Mouse (Mus musculus) cerebellum, adult 2 months (tissue): ENCODE measurements around the gene Tmem11. TPM values are rescaled to one million over a fixed set of nuclear protein-coding genes. Genes with fewer than 3 reads are reported as not detected.
"Not testable (repeated sequence)": the region's sequence is repeated elsewhere in the genome, so short reads cannot be mapped to it uniquely, and the experiment has no call there.

Source experiments
- DNase-seq, 2 experiments: peaks; one replicate each; pipeline ENCODE4 v3.0.0; 2021
- H3K27ac ChIP-seq: fragments of 200-500 bp; 2 replicates; pipeline ENCODE4 v1.5.1; 2012; ENCODE audit warnings: low read length, control low read depth, inconsistent platforms; ENCODE audit not compliant: insufficient read depth
- H3K27me3 ChIP-seq: fragments of 200-500 bp; 2 replicates; pipeline ENCODE4 v1.6.1; 2012; ENCODE audit warnings: inconsistent platforms, mild to moderate bottlenecking, low read length, moderate library complexity; ENCODE audit not compliant: control insufficient read depth, insufficient read depth
- H3K4me1 ChIP-seq: fragments of 200-500 bp; 2 replicates; pipeline ENCODE4 v1.6.1; 2011; ENCODE audit warnings: low read length; ENCODE audit not compliant: control insufficient read depth, insufficient read depth
- H3K4me3 ChIP-seq: fragments of 200-500 bp; replicated peaks from 2 replicates; pipeline ENCODE3; 2011; ENCODE audit warnings: mild to moderate bottlenecking, low read depth, low read length, control low read depth; ENCODE audit not compliant: insufficient read depth
- CTCF ChIP-seq: fragments of 200-500 bp; IDR thresholded peaks from 2 replicates; pipeline ENCODE4 v1.5.1; 2011; ENCODE audit warnings: low read depth, mild to moderate bottlenecking, control low read depth, low read length, moderate library complexity, borderline replicate concordance; ENCODE audit not compliant: insufficient read depth
- POLR2A ChIP-seq: fragments of 200-500 bp; IDR thresholded peaks from 2 replicates; pipeline ENCODE4 v1.6.1; 2011; ENCODE audit warnings: low read length, control low read depth, borderline replicate concordance; ENCODE audit not compliant: insufficient read depth
- WGBS: fragments of 180-500 bp; shearing (Covaris S2); methylation state at CpG from one replicate; pipeline ENCODE4 v1.1.7; 2018; 5-methylcytosine and 5-hydroxymethylcytosine counted together
- polyA plus RNA-seq: library from polyadenylated mRNA; depleted of rRNA; stranded (reverse); fragments of >200 nt; gene quantifications from 2 replicates; pipeline ENCODE4 v1.2.3, GENCODE M21; 2012

The Tmem11 gene
- polyA plus RNA-seq, 1 experiment, result 62.7 TPM

GRCm38 (mm10) chr11:60903661-60904061 lies 24.6 kb upstream of the Tmem11 start:
- Histone ChIP-seq H3K27me3 (no peaks in the 10 kb centered on the region), H3K4me3 (no peak overlapping the region), H3K4me1 (peaks cover 35% of the 10 kb centered on the region), H3K27ac (no peak overlapping the region)
- DNase-seq, result peak; percentile 55 to 66
- TF ChIP-seq CTCF (no peak), POLR2A (no peak)
- 56% methylated on average over 6 of the region's 6 CpGs for WGBS

- Histone ChIP-seq H3K27ac (no peak overlapping the region), H3K4me3 (no peak overlapping the region), H3K4me1 (peaks cover 35% of the 10 kb centered on the region), H3K27me3 (no peaks in the 10 kb centered on the region)
- DNase-seq, result no peak
- TF ChIP-seq CTCF (no peak), POLR2A (no peak)
- 73% methylated on average over 4 of the region's 4 CpGs for WGBS
These were observed 23.4 kb upstream of the Tmem11 start for GRCm38 (mm10) chr11:60902486-60902885.

GRCm38 (mm10) chr11:60902001-60902400 lies 22.9 kb upstream of the Tmem11 start:
- DNase-seq, result no peak
- Histone ChIP-seq H3K4me1 (peaks cover 35% of the 10 kb centered on the region), H3K27me3 (no peaks in the 10 kb centered on the region), H3K4me3 (no peak overlapping the region), H3K27ac (no peak overlapping the region)
- TF ChIP-seq POLR2A (no peak), CTCF (no peak)
- 69% methylated on average over 7 of the region's 7 CpGs for WGBS

GRCm38 (mm10) chr11:60895915-60896314 lies 16.8 kb upstream of the Tmem11 start:
- no peak overlapping the region for H3K4me3 ChIP-seq
- WGBS, result 51% methylated on average over 4 of the region's 4 CpGs
- H3K27me3 ChIP-seq, result no peaks in the 10 kb centered on the region
- no peaks in the 10 kb centered on the region for H3K4me1 ChIP-seq
- no peak for TF ChIP-seq CTCF
- TF ChIP-seq POLR2A, result no peak
- H3K27ac ChIP-seq, result no peak overlapping the region
- no peak for DNase-seq

GRCm38 (mm10) chr11:60890744-60891143 lies 11.7 kb upstream of the Tmem11 start:
- Histone ChIP-seq H3K27me3 (no peaks in the 10 kb centered on the region), H3K27ac (no peak overlapping the region), H3K4me3 (no peak overlapping the region), H3K4me1 (no peaks in the 10 kb centered on the region)
- no peak for DNase-seq
- 37% methylated on average over 3 of the region's 3 CpGs for WGBS
- TF ChIP-seq CTCF (no peak), POLR2A (no peak)

- no peak for TF ChIP-seq CTCF
- TF ChIP-seq POLR2A, result no peak
- Histone ChIP-seq H3K27me3 (no peaks in the 10 kb centered on the region), H3K4me1 (no peaks in the 10 kb centered on the region), H3K27ac (no peak overlapping the region), H3K4me3 (no peak overlapping the region)
- DNase-seq, result no peak
- 71% methylated on average over 6 of the region's 6 CpGs for WGBS
These were observed 11.2 kb upstream of the Tmem11 start for GRCm38 (mm10) chr11:60890286-60890685.

- WGBS, result 68% methylated on average over 2 of the region's 2 CpGs
These were observed 10.8 kb upstream of the Tmem11 start for GRCm38 (mm10) chr11:60889861-60890260.

GRCm38 (mm10) chr11:60886986-60887385 lies 7.9 kb upstream of the Tmem11 start:
- H3K4me1 ChIP-seq, DNase-seq, H3K27ac ChIP-seq, H3K4me3 ChIP-seq, H3K27me3 ChIP-seq: not testable (repeated sequence)
- 77% methylated on average over 3 of the region's 3 CpGs for whole genome bisulfite sequencing

More at GRCm38 (mm10) chr11:60889861-60890260, 10.8 kb upstream of the Tmem11 start:
- no peaks in the 10 kb centered on the region for H3K27me3 ChIP-seq
- no peak overlapping the region for H3K27ac ChIP-seq
- no peaks in the 10 kb centered on the region for H3K4me1 ChIP-seq
- no peak overlapping the region for H3K4me3 ChIP-seq
- TF ChIP-seq POLR2A (no peak), CTCF (no peak)
- no peak for DNase-seq
